Mouse (Mus musculus): Measurements from ENCODE around the gene Gm20388.
A peak's percentile ranks its signal among the peaks of the same experiment; 100 is the strongest.
"Not testable (repeated sequence)": the region's sequence is repeated elsewhere in the genome, so short reads cannot be mapped to it uniquely, and the experiment has no call there.

Gm20388 gene

DNA sequence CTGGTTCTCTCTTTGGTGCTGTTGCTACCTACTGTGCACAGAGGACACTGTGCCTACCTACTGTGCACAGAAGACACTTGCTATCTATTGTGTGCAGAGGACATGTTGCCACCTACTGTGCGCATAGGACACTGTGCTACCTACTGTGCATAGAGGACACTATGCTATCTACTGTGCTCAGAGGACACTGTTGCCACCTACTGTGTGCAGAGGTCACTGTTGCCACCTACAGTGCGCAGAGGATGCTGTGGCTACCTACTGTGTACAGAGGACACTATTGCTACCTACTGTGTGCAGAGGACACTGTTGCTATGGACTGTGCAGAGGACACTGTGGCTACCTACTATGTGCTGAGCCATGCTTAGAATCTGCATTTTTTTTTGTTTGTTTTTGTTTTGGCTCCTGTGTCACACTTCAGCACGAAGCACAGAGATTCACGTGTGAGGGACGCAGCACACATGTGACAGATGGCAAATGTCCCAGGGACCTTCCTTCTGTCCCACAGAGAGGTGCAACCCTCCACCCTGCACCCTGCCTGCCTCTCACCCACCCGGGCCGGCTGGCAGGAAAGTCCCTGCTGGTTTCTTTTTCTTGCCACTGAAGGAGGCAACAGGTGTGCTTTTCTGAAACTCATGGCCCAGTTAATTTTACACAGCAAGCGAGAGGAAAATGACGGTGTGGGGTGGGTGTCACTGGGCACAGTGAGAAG lies 886.5 kb downstream of the Gm20388 start:
- no peak for DNase-seq (ENCODE audit: extremely low spot score, low spot score)

DNA sequence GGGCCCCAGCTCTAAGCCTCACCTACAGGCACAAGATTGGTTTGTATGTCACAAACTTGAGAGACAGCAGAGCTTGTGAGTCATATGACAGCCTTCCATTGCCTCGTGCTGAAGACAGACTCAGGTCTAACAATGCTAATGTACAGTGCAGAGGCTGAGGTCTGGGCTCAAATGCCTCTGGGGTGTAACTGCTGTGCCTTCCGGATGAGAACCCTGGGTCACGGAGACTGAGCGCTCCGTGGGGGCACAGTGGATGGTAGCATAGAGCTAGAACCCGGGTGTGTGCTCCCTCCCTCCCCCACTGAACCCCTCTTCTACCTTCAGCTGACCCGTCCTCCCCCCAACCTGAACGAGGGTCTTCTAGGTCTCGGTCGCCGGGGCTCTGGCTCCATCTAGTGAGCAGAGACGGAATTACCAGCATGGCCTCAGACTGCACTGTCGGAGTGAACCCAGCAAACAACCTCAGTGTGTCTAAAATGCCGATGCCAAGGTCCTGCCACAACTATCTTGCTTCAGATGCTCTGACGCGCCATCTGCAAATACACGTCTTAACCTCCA lies 889.7 kb downstream of the Gm20388 start:
- peak; percentile 76 for DNase-seq (ENCODE audit: extremely low spot score, low spot score)

DNA sequence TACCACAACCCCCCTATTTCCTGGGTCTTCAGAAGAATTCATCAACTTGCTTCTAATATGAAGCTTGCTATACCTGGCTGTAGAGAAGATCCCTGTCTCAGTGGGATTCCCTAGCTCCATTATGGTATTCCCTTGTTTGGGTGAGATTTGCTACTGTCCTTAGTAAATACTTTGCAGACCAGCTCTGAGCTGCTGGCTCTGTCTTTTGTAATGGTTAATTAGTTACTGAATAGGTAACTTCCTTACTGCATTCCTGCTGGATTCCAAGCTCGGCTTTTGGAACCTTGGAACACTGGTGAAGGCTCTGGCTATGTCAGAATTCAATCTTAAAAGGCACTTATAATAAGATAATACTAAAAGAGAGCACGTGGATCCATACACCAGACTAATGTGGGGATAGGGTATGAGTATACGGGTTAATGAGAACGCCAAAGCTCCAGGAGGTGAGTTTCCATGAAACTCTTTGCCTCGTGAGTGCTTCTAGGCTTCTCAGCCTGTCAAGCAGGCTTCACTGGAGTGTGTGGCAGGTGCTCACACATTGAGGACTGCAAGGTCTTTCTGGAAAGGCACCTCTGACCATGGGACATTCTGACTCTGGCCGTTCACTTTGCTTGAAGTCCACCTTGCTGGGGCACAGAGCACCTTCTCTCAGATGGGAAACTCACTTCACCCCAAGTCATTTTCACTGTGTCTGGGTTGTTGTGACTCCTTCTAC lies 893.2 kb downstream of the Gm20388 start:
- DNase-seq (ENCODE audit: extremely low spot score, low spot score) = not testable (repeated sequence)

DNA sequence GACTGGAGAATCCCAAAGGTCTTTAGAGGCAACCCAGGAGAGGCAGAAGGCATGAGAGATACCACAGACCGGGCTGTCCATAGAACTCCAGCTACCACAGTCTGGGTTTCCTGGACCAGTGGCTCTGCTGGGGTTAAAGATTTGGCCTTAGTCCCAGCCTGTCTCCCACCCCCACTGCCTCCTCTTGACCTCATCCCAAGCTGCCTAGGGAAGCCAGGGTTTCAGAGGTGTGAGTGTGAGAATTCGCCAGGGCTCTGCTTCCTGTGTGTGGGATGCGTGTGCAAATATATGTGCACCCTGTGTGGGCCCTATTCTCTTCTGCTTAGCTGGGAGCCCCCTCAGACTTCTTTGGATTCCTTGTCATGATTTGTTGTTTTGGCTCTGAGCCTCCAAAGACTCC lies 894.1 kb downstream of the Gm20388 start:
- no peak for DNase-seq (ENCODE audit: extremely low spot score, low spot score)

DNA sequence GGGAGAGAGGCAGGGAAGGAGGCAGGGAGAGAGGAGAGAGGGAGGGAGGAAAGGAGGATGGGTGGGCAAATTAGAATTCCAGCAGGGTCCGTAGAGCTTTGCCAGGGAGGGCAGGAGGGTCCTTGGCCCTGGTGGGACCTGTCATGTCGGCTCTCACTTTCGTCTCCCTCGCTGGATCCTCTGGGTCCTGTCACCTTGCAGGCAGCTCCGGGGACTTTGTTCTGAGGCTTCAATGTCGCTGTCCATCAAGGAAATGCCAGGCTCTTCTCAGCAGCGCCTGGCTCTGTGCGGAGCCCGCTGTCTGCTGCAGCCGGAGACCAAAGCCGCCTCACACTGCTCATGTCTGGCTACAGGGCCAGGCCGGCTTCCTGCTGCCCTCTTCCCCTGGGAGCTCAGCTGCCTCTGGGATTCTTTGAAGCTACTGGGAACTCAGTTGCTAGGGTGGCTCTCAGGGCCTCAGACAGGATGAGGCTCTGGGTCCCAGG lies 896.2 kb downstream of the Gm20388 start:
- DNase-seq (ENCODE audit: extremely low spot score, low spot score) = no peak

DNA sequence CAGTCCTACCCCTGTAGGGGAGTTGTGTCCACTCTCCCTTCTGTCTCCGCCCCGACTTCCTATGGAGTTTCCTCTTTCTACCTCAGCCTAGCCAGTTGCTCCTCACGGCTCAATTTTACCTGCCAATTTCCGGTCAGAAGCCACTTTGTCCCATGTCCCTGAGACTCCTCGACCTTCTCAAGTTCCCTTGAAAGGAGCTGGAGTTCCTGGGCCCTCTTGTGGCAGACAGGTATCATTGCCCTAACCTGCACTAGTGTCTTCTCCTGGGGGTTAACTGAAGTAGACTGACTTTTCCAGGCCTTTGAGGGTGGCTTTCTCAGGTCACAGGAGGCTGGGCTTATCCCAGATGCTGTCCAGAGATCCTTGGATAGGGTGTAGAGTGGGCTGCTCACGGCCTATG lies 897.1 kb downstream of the Gm20388 start:
- DNase-seq (ENCODE audit: extremely low spot score, low spot score) = no peak

DNA sequence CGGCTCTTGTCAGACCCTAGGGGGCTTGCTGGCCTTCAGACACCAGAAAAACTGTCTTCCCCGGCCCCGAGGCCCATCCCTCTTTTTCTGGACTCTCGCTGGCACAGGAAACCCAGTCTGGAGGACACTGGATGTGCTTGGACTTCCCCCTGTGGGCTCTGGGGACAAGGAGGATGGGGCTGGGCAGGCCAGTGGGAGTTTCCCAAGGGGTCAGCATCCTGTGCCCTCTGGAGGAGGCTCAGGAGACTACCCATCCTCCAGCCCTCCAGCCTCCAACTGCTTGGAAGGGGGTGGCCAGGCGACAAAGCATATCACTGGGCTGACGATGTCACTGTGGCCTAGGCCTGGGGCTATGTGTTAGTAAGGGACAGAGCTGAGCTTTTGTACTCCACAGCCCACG lies 898.4 kb downstream of the Gm20388 start:
- no peak for DNase-seq (ENCODE audit: extremely low spot score, low spot score)

DNA sequence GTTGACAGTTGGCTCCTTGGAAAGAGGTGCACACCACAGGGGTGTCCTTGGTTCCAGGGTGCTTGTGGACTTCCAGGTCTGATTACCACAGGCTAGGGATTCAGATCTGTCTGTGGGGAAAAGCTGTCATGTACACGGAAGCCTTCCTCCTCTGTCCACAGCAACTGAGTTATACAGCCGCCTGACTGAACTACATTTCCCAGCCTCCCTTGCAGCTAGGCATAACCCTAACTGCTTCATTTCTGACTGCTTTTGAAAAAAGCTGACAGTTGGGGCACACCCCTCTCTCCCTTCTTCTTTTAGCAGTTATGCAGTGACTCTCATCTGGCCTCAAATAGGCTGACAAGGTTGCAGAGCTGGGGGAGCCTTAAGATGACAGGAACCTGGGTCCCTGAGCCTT lies 901.3 kb downstream of the Gm20388 start:
- DNase-seq (ENCODE audit: extremely low spot score, low spot score) = no peak

DNA sequence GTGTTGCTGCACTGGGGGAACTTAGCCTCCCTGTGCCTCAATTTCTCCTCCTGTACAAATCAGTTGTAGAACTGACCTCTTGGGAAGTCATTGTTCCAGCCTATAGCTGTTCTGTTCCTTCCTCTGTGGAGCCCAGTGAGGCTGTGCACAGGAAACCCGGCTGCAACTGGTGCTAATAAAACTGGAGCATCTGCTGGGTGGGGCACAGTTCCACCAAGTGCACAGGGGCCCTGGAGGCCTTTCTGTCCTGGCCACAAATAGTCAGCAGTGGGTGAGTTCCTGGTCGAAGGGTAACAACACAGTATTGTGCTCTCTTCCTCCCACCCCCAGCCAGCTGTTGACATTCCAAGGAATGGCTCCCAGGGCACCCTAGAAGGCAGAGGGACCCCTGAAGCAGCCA lies 902.4 kb downstream of the Gm20388 start:
- DNase-seq (ENCODE audit: extremely low spot score, low spot score) = no peak

DNA sequence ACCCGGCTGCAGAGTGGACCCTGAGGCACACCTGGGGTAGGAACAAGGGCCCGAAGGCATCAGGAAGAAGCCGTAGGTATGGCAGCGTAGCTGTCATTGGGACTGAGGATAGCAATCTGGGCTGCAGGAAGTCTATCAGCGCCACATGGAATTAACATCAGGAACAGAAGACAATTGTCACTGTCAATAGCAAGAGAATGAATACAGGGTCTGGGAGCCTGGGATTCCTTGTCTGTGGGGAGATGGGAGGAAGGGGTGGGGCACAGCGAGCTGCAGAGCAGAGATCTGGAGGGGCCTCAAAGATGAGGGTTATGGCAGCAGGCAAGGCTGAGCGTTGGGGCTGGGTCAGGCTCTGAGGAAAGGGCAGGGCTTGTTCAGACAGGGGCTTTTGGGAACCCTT lies 903.2 kb downstream of the Gm20388 start:
- DNase-seq (ENCODE audit: extremely low spot score, low spot score) = no peak

DNA sequence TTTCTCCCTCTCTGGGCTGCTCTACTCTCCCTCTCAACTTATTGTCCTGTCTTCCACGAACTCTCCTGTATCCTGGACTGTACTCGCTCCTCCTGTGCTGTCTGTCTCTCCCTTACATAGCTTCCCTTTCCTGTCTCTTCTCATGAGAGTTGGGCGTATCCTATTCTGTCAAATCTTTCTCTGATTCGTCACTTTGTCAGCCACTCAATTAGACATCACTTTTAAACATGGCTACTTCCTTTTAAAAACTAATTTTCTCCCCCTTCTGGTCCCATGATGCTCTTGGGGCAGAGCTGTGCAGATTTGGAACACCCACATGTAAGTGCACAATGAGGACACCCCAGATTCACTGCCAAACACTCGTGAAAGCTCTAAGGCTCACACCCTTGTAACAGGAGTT lies 905.7 kb downstream of the Gm20388 start:
- DNase-seq (ENCODE audit: extremely low spot score, low spot score) = no peak

DNA sequence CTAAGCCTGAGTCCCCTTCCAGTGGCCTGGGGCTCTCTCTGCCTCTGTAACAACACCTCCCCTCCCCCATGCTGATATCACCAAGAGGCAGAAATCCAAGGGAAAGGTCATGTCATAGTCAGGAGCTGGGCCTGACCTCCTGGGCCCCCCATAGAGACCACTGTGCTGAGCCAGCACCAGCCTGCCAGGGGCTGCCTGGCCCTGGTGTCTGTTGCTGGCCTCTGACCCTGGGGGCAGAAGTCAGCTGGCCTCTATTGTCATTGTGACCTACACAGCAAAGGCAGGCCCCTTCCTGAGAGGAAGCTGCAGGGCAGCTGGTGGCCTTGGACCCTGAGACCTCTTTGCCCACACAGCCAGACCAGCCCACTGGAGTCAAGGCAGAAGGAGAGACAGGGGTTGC lies 909.3 kb downstream of the Gm20388 start:
- DNase-seq (ENCODE audit: extremely low spot score, low spot score) = no peak

DNA sequence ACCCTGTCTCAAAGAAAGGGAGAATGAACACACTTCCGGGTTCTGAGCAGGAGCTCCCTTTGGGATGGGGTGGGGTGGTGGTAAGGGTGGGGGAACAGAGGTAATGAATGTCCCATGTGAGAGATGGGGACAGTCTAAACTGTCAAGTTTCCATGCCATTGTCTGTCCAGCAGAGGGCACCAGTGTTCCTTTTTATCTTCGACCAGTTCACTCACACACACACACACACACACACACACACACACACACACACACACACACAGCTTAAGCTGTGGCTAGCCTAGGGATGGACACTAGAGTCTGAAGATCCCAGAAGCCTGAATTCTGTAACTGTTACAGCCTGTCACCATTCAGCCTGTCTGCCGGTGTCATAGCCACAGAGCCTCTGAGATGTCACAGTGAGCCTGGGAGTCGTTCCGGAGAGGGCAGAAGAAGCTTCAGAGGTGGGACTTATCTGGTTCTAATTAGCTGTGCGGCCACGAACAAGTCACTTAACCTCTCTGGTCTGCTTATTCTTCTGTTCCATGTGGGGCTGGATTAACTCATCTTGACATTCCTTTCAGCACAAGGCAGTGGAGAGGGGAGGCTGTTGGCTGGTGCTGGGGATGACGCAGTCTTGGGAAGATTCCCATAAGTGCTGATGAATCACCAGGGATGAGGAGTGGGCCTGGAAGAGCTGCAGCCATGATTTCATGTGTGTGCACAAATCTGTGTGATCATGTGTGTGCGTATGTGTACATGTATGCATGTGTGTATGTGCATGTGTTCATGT lies 910.9 kb downstream of the Gm20388 start:
- peak; percentile 72 for DNase-seq (ENCODE audit: extremely low spot score, low spot score)

DNA sequence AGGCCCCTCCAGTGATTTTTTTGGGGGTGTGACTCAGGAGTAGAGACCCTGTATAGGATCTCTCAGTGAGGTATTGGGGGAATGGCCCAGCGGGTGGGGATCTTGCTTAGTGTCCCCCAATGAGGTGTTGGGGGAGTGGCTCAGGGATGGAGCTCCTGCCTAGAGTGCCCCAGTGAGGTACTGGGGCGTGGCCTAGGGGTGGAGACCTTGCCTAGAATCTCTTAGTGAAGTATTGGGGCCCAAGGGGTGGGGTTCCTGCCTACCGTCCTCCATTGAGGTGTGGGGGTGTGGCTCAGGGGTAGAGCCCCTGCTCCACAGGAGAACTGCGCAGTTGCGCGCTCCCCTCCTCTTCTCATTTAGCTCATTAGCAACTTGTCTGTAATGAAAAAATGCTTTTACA lies 912.7 kb downstream of the Gm20388 start:
- no peak for DNase-seq (ENCODE audit: extremely low spot score, low spot score)

DNA sequence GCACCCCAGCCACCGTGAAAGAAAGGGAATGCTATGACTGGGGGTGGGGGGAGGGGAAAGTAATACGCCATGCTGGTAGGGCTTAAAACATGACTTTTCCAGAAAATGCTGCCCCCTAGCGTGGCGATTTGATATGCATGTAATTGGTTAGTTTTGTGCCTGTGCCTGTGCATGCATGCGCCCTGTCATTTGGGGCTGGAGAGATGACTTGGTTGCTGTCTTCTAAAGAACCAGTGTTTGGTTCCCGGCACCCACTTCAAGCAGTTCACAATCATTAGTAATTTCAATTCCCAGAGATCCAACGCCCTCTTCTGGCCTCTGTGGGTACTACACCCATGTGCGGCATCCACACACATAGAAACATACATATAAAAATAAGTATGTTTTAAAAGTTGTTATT lies 913.2 kb downstream of the Gm20388 start:
- no peak for DNase-seq (ENCODE audit: extremely low spot score, low spot score)

DNA sequence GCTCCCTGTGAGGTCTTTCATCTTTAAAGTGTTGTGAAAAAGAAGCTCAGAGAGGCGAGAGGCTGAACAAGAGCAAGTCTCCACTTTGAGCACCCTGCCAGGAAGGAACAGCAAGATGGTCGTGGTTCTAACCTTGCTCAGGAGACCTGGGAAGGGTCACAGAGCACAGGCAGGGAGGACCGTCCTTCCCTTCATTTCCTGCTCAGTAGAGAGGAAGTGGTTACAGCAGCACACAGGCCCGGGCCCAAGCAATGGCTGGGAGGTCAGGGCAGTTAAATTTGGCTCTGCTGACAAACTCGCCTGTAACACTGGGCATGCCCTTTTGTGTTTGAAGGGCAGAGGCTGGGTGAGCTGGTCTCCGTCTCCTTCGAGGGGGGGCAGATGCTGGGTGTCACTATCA lies 914.0 kb downstream of the Gm20388 start:
- DNase-seq (ENCODE audit: extremely low spot score, low spot score) = no peak

DNA sequence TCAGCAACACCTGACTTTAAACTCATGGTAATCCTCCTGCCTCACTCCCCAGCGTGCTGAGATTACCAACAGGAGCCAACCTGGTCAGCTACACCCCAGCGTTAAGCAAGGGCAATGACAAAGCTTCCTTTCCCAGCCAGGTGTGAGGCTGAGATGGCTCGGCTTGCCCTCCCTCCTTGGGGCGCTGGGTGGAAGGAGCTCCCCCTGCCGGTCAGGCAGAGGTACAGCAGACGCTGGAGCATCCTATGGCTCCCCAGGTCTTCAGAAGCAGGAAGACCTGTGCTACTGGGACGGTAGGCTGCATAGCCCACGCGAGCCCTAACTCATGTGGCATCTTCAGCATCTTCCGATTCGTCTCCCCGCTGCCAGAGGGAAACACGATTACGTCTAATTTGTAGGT lies 917.6 kb downstream of the Gm20388 start:
- DNase-seq (ENCODE audit: extremely low spot score, low spot score) = no peak

DNA sequence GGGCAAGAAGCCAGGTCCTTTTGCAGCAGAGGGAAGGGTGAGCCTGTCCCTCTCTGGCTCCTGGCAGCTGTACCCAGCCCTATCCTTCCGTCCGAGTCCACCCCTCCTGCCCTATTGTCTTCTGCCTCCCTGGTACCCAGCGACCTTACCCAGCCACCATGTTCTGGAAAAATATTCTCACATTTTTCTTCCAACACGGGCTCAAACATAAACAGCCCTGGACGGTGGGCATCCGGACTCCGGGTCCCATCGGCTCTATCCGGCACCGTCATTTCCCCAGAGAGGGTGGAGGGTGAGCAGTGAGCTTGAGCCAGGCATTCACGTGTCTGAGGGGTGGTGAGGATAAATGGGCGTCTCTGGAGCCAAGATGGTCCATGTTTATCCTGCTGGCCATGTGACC lies 920.0 kb downstream of the Gm20388 start:
- DNase-seq (ENCODE audit: extremely low spot score, low spot score) = no peak

DNA sequence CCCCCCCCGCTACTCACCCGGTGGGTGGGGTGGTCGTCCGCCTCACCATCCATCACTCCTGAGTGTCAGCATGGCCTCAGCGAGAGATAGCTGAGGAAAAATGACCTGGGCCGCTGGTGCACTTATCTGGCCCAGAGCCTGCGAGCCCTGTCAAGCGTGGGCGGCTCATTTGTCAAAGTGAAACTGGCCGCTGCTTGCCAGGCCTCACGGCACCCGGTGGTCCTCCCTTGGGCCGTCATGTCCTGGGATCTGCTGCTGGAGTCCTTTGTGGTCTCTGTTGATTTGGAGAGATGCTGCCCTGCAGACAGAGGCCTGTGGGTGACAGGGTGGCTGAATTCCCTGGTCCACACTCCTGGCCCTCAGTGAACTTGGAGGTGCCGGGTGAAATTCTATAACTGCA lies 921.4 kb downstream of the Gm20388 start:
- DNase-seq (ENCODE audit: extremely low spot score, low spot score) = peak; percentile 59

DNA sequence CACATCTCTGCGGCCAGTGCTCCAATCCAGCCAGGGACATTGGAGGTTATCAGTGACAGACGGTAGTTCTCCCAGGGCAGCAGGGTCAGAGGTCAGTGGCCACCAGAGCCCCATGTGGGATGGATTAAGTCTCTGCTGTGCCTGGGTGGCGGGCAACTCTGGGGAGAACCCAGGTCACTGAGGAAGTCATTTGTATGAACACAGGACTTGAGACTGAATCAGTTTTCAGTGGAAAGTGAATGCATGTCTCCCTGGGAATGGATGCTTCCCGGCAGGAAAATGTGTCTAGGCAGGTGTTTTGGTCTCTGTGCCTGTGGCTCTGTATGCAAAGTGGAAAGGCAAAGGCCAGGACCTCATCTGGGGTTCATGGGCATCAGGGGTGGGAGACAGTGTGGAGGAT lies 922.6 kb downstream of the Gm20388 start:
- DNase-seq (ENCODE audit: extremely low spot score, low spot score) = no peak

DNA sequence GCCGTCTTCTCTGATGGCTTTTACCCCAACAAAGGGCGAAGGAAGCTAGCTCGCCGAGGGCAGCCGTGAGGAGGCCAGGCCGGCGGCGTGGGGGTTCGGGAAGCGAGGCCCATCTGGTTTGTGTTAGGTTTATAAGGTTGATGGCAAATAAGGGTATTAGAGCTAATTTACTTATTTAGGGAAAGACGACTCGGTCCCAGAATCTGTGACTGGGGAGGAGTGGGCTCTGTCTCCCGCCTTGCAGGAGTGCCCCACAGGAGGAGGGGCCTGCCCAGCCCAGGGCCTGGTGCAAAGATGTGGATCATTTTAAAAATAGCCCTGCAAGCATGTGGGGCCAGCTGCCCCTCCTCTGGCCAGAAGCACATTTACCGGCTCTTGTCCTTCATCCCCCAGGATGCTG lies 928.4 kb downstream of the Gm20388 start:
- no peak for DNase-seq (ENCODE audit: extremely low spot score, low spot score)

DNA sequence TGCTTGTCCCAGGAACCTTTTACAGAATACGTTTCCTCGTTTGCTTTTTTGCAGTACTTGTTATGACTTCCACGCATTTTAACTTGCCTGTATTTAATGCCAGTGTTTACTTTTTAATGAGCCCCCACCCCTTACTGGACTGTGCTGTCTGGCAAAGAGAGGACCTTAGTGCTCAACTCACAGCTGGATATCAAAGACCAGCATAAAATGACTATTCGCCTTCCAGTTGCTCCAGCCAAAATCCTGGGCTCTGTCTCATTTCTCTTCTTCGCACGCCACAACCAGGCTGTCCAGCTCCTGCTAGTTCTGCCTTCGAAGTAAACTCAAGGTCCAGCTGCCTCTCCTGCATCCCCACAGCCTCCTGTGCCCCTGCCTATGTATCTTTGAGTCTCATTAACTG lies 932.4 kb downstream of the Gm20388 start:
- no peak for DNase-seq (ENCODE audit: extremely low spot score, low spot score)
